Mouse (Mus musculus) WW6 (cell line): ENCODE measurements around the gene Actn1.

Experiments
- DNase-seq: peaks from one replicate; pipeline ENCODE4 v3.0.0-alpha.2; 2013; ENCODE audit warnings: low read depth, low spot score

Gene Actn1

GRCm38 (mm10) chr12:80136264-80136930, 123.8 kb downstream of the Actn1 start:
- no peak for DNase-seq

DNA sequence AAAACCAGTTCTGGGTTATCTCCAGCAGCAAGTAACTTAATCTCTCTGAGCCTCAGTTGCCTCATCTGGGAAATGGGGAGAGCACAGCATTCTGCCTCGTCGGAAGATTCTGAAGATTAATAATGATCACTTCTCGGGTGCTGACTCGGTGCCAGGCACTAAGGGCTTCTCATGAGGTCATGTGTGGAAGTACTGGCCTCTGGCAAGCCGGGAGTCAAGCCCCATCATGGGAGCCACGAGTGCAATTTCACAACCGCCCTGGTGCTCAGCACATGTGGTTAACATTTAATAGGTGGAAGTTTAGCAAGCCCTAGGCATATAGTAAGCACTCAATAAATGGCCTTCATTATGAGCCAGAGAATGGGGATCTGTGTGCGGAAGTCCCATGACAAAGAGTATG, 125.0 kb downstream of the Actn1 start:
- no peak for DNase-seq

GRCm38 (mm10) chr12:80133011-80133545, 127.1 kb downstream of the Actn1 start:
- DNase-seq, result no peak

GRCm38 (mm10) chr12:80132250-80133003, 127.7 kb downstream of the Actn1 start:
- DNase-seq, result no peak

DNA sequence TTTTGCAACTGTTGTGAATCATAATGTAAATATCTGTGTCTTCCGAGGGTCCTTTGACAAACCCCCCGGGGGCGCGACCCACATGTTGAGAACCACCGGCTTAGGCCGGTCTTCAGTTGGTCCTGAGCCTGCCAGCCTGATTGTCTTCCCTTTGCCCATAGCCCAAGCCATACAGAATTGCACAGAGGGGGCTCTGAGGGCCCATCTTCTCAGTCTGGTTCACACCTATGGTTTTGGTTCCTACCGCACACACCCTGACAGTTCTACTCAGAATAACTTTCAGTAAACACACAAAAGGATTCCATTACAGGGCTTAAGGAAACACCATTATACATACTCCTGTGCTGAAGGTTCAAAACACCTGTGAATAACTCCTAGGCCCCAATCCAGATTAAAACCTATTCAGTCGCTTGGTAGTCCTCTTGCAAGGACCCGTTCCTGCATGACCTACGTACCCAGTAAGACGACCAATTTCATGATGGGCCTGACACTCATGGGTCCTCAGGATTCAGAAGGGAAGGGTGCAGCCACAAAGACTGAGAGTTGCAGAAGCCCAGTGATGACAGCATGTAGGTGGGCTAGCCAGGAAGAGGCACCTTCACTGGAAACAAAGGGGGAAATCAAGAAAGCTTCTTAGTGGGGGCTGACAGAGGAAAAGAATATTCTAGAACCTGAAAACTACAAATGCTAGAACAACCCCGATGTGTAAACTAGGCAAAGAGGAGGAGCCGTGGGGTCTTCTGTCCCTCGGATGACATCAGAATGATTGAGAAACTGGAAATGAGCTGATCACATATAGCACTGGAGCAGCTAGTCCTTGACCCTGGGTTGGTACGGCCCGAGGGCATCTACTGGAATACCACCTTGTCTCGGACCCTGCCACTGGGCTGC, 128.6 kb downstream of the Actn1 start:
- DNase-seq, result no peak

- DNase-seq, result no peak
Measured at GRCm38 (mm10) chr12:80130558-80131358, 129.4 kb downstream of the Actn1 start.

DNA sequence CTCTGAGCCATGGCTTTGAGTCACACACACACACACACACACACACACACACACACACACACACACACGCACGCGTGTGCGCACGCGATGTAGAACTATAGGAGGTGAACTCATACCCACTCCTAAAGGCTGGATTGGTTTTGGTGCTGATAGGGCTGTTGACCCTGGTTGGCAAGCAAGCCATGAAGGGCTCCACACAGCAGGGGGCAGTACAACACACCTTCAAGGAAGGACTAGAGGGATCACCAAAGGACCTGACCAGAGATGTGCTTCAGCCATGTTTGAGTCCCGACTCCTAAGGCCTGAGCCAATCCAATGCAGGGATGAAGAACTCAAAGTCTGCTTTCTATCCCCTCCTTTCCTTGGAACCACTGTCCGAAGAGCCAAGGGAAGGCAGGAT, 130.6 kb downstream of the Actn1 start:
- no peak for DNase-seq

- DNase-seq, result no peak
Measured at GRCm38 (mm10) chr12:80127191-80127762, 132.9 kb downstream of the Actn1 start.

DNA sequence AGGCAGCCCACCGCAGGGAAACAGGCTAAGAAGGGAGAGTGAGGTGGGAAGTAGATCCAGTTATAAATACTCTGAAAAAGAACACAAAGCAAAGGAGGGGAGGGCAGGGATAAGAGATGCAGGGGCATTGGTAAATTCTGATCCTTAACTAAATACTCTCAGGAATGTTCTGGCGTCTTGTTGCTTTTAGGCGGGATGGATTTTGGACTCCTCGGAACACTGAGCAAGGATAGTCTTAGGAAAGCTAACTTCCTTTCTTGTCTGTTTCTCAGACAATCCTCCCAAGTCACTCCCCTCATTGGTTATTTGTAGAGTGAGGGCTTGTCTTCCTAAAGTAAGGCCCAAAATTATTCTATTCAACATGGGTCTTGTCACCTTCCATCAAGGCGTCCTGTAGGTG, 134.9 kb downstream of the Actn1 start:
- no peak for DNase-seq

- no peak for DNase-seq
Measured at GRCm38 (mm10) chr12:80124756-80125155, 135.4 kb downstream of the Actn1 start.

- DNase-seq, result no peak
Measured at GRCm38 (mm10) chr12:80124211-80124610, 136.0 kb downstream of the Actn1 start.

DNA sequence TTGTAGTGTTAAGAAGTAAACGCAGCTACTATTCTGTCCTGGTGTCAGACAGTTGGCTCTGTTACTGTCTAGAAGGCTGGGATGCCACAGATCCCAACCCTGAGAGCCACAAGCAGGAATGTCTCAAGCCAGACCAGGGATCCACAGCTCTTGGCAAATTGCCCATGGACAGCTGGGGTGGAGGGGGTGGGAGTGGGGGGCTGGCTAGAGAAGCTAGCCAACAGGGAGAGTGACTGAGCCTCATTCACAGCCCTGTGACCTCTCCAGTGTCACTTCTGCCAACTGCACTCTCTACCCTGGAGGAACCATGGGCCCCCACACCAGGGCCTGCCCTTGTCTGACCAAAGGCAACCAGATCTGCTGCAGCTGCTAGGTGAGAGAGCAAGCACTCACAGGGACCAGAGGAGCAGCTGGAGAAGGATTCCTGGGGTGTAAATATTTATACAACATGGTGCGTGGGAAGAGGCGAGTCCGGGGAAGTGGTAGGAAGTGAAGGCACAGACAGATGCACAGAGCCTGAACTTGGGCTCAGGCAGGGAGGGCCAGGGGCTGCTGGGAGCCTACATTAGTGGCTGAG, 136.9 kb downstream of the Actn1 start:
- DNase-seq, result no peak

- no peak for DNase-seq
Measured at GRCm38 (mm10) chr12:80121438-80121837, 138.7 kb downstream of the Actn1 start.

DNA sequence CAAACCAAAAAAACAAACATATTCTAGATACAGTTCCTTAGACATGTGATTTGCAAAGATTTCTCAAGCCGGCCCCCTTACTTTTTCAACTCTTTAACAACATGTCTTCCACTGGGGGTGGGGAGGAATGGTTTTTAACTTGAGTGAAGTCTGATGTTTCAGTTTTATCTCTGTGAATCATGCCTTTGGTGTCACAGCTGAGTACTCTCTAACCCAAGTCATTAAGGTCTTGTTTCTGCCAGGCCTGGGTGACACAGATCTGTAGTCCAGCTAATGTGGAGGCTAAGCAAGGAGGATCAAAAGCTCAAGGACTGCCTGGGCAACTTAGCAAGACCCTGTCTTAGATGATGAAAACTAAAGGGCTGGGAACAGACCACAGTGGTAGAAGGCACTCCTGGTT, 141.6 kb downstream of the Actn1 start:
- DNase-seq, result no peak
